In genomic region chr14:26668371-26669291, GRCm38 (mm10) we compare ENCODE assay signal across 8 mouse cellular contexts. TPM values are rescaled to one million over a fixed set of nuclear protein-coding genes. Genes with fewer than 3 reads are reported as not detected.
DNase-seq lines count a peak whose midpoint lies in the region; ATAC-seq and TF ChIP-seq lines count a peak whose summit lies in the region.

No protein-coding gene starts in this region.

- peak overlapping the region; percentile 96 for H3K4me2 ChIP-seq in limb, embryonic 14.5 days (replicated peaks; ENCODE audit: low read depth, low read length, severe bottlenecking)
- peak overlapping the region; percentile 98 for H3K4me2 ChIP-seq in midbrain, embryonic 15.5 days

- no peaks in the 10 kb centered on the region for H3K27me3 ChIP-seq in kidney, adult 2 months (replicated peaks; ENCODE audit: control insufficient read depth, insufficient read depth, low read length)
- no peaks in the 10 kb centered on the region for H3K27me3 ChIP-seq in limb, embryonic 14.5 days (ENCODE audit: control insufficient read depth, insufficient read depth, low read length)
- H3K27me3 ChIP-seq in midbrain, embryonic 15.5 days (replicated peaks), result no peaks in the 10 kb centered on the region; the same call in 1 of the 2 replicates

- peaks cover 5% of the 10 kb centered on the region; the same call in 1 of the 2 replicates for H3K36me3 ChIP-seq in kidney, adult 2 months (ENCODE audit: control insufficient read depth, insufficient read depth, low read length)
- H3K36me3 ChIP-seq in limb, embryonic 14.5 days (ENCODE audit: control insufficient read depth, insufficient read depth, low read length), result peaks cover 18% of the 10 kb centered on the region
- peaks cover 9% of the 10 kb centered on the region; the same call in 1 of the 2 replicates for H3K36me3 ChIP-seq in midbrain, embryonic 15.5 days (replicated peaks)

- WGBS in kidney, adult 2 months, result under 1% methylated on average over 72 of the region's 73 CpGs
- WGBS in limb, embryonic 14.5 days, result under 1% methylated on average over 70 of the region's 73 CpGs
- 1% methylated on average over 73 of the region's 73 CpGs for WGBS in midbrain, embryonic 15.5 days

- ATAC-seq in limb, embryonic 14.5 days (ENCODE audit: low FRiP score, low read depth), result no peak
- peak; percentile 67 for ATAC-seq in midbrain, embryonic 15.5 days (replicated peaks)

- TF ChIP-seq CTCF in kidney, adult 2 months (conservative IDR thresholded peaks at IDR 0.05; ENCODE audit: insufficient read depth, insufficient read length, low read depth, low read length), result no peak

- TF ChIP-seq POLR2A in kidney, adult 2 months (IDR thresholded peaks at IDR 0.05; ENCODE audit: low read depth, low read length), result no peak
- no peak for TF ChIP-seq POLR2A in limb, embryonic 14.5 days (IDR thresholded peaks at IDR 0.05; ENCODE audit: borderline replicate concordance, extremely low read depth, insufficient read depth, insufficient read length)

- H3K4me3 ChIP-seq in kidney, adult 2 months (ENCODE audit: insufficient read depth, low read depth, low read length), result peak overlapping the region; percentile 96
- peak overlapping the region; percentile 94 for H3K4me3 ChIP-seq in limb, embryonic 14.5 days (replicated peaks; ENCODE audit: low read length)
- H3K4me3 ChIP-seq in midbrain, embryonic 15.5 days, result peak overlapping the region; percentile 95

- peak; percentile 90 for DNase-seq in heart, adult 11 months
- DNase-seq in heart, postnatal 25 days (ENCODE audit: low spot score), result no peak
- peak; percentile 21 to 43 for DNase-seq in cerebellum, postnatal 4 days (ENCODE audit: low spot score in 2 of 2)
- peak; percentile 19 to 23 for DNase-seq in gastrocnemius, postnatal 4 days (ENCODE audit: low spot score in 2 of 2)
- DNase-seq in kidney, adult 2 months, result peak; percentile 29
- no peak for DNase-seq in limb, embryonic 14.5 days (ENCODE audit: low spot score)
- peak; percentile 34 to 40 for DNase-seq in spleen, postnatal 36 days (ENCODE audit: low spot score in 2 of 2)

- H3K4me1 ChIP-seq in kidney, adult 2 months (ENCODE audit: control insufficient read depth, insufficient read depth, low read length), result peaks cover 4% of the 10 kb centered on the region; the same call in 1 of the 2 replicates
- peaks cover 19% of the 10 kb centered on the region for H3K4me1 ChIP-seq in limb, embryonic 14.5 days (ENCODE audit: control insufficient read depth, insufficient read depth, low read length)
- H3K4me1 ChIP-seq in midbrain, embryonic 15.5 days, result peaks cover 32% of the 10 kb centered on the region

- H3K9ac ChIP-seq in limb, embryonic 14.5 days (ENCODE audit: low read depth, low read length, severe bottlenecking), result peak overlapping the region; percentile 83
- peak overlapping the region; percentile 92 for H3K9ac ChIP-seq in midbrain, embryonic 15.5 days

- H3K9me3 ChIP-seq in limb, embryonic 14.5 days (ENCODE audit: control insufficient read depth, low read length), result no peaks in the 10 kb centered on the region
- no peaks in the 10 kb centered on the region for H3K9me3 ChIP-seq in midbrain, embryonic 15.5 days

- intact Hi-C loops in heart, postnatal 25 days (cut with DNase I), result loop anchor here (10.0 kb wide), 2 partner anchors 296 to 356 kb away; no protein-coding TSS in a partner anchor

- peak overlapping the region; percentile 56 for H3K27ac ChIP-seq in kidney, adult 2 months (ENCODE audit: insufficient read depth, low read depth, low read length)
- H3K27ac ChIP-seq in limb, embryonic 14.5 days (replicated peaks; ENCODE audit: low read depth, low read length), result peak overlapping the region; percentile 91
- peak overlapping the region; percentile 91 for H3K27ac ChIP-seq in midbrain, embryonic 15.5 days

RNA-seq across cellular contexts. Expression of gene Pde12, which starts 1.1 kb away (rescaled TPM):
- 1 to 10 TPM; 4.5 to 4.6 TPM for total RNA-seq in heart, postnatal 25 days (2021)
- 1 to 10 TPM; 4.6 to 5.6 TPM for total RNA-seq in gastrocnemius, postnatal 4 days (2021)
- polyA plus RNA-seq in kidney, adult 2 months (2012; rRNA removed), result 3.9 and 4.8 TPM in 2 replicates
- 5.6 and 6.2 TPM in 2 replicates for polyA plus RNA-seq in limb, embryonic 14.5 days (2012; rRNA removed)
- 10.0 and 10.2 TPM in 2 replicates for polyA plus RNA-seq in limb, embryonic 14.5 days (2014; fragmentation: Nextera tagmentation; extraction: Ambion mirVana)
- 12.7 and 13.0 TPM in 2 replicates for polyA plus RNA-seq in midbrain, embryonic 15.5 days (2015; fragmentation: Nextera tagmentation; extraction: Ambion mirVana)

RNA-seq across cellular contexts. Expression of gene Dnah12, which starts 24.4 kb away (rescaled TPM):
- total RNA-seq in heart, postnatal 25 days (2021), result under 1 TPM; 0.03 to 0.06 TPM
- under 1 TPM; 0.15 to 0.16 TPM for total RNA-seq in gastrocnemius, postnatal 4 days (2021)
- 0.10 and 0.19 TPM in 2 replicates for polyA plus RNA-seq in kidney, adult 2 months (2012; rRNA removed)
- polyA plus RNA-seq in limb, embryonic 14.5 days (2012; rRNA removed), result 0.12 and 0.14 TPM in 2 replicates
- polyA plus RNA-seq in limb, embryonic 14.5 days (2014; fragmentation: Nextera tagmentation; extraction: Ambion mirVana), result 0.08 and 0.15 TPM in 2 replicates
- 0.14 and 0.28 TPM in 2 replicates for polyA plus RNA-seq in midbrain, embryonic 15.5 days (2015; fragmentation: Nextera tagmentation; extraction: Ambion mirVana)

RNA-seq across cellular contexts. Expression of gene Arf4, which starts 30.8 kb away (rescaled TPM):
- 10 to 100 TPM; 72.4 to 77.6 TPM for total RNA-seq in heart, postnatal 25 days (2021)
- total RNA-seq in gastrocnemius, postnatal 4 days (2021), result 100 to 1,000 TPM; 169 to 185 TPM
- polyA plus RNA-seq in kidney, adult 2 months (2012; rRNA removed), result 96.1 and 120 TPM in 2 replicates
- polyA plus RNA-seq in limb, embryonic 14.5 days (2012; rRNA removed), result 302 and 353 TPM in 2 replicates
- 670 and 708 TPM in 2 replicates for polyA plus RNA-seq in limb, embryonic 14.5 days (2014; fragmentation: Nextera tagmentation; extraction: Ambion mirVana)
- polyA plus RNA-seq in midbrain, embryonic 15.5 days (2015; fragmentation: Nextera tagmentation; extraction: Ambion mirVana), result 501 and 512 TPM in 2 replicates

Comparison
In these comparisons a context has a peak if more than half of its experiments do, and no peak if none do; other contexts are left out.
1. DNase-seq: peak in heart, adult 11 months (single experiment), cerebellum, postnatal 4 days (2 of 2), gastrocnemius, postnatal 4 days (2 of 2), kidney, adult 2 months (single experiment) and spleen, postnatal 36 days (2 of 2); none in heart, postnatal 25 days (single experiment) and limb, embryonic 14.5 days (single experiment).
2. Peak in every context shown above with its lines, with median percentiles within 50 percentile points of each other: H3K27ac ChIP-seq and H3K4me3 ChIP-seq.